Mouse (Mus musculus) embryo, embryonic 9.5 days (tissue): ENCODE measurements around the gene Gm7978.
"Not testable (repeated sequence)": the region's sequence is repeated elsewhere in the genome, so short reads cannot be mapped to it uniquely, and the experiment has no call there.

Experiments
- DNase-seq: peaks from one replicate; pipeline ENCODE4 v3.0.0-alpha.2; 2017; ENCODE audit errors: extremely low spot score

Gm7978 gene

GRCm38 (mm10) chr5:95736073-95736472 is at the start of gene Gm7978:
TSS of gene Gm7978 (minus strand) at chr5:95736173.
- not testable (repeated sequence) for DNase-seq

DNA sequence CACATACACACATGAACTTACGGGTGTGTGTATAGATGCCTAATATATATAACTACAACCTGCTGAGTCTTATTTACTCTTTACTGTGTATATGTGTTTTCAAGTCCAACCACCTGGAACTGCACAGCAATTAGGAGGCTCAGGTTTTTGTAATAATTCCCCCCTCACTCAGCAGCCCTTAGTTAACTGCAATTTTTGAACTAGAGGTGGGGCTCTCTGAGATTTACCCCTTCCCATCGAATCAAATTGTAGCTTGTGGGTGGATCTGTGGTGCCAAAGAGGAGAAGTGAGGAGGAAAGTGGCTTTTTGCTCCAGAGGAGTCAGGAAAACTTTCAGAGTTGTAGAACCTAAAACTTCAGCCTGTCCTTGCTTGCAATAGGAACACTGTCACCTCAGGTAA is 39.7 kb upstream of the Gm7978 start, which contains the start of gene E330014E10Rik:
TSS of gene E330014E10Rik (plus strand) at position 301 of the 400 bp plus-strand sequence.
- not testable (repeated sequence) for DNase-seq

GRCm38 (mm10) chr5:95741714-95742113 is 5.7 kb upstream of the Gm7978 start, which contains the start of gene Gm7982:
TSS of gene Gm7982 (plus strand) at chr5:95742014.
- not testable (repeated sequence) for DNase-seq
